Mouse (Mus musculus) left cerebral cortex, postnatal 36 days (tissue): ENCODE data around the gene Depdc5. TPM values are rescaled to one million over a fixed set of nuclear protein-coding genes. Genes with fewer than 3 reads are reported as not detected.
A peak's percentile ranks its signal among the peaks of the same experiment; 100 is the strongest.
"Not testable (repeated sequence)": the region's sequence is repeated elsewhere in the genome, so short reads cannot be mapped to it uniquely, and the experiment has no call there.

Source experiments
- DNase-seq, 2 experiments: peaks; one replicate each; pipeline ENCODE4 v3.0.0; 2021 to 2022; ENCODE audit warnings: low spot score in 2 of 2, mixed read lengths in 1 of 2
- intact Hi-C: fragments of 180-260 bp; cut with DNase I; formaldehyde crosslinking; loops from one replicate; pipeline ENCODE4 v1.15.1; 2025
- total RNA-seq, 2 experiments: library from RNA; stranded (reverse); gene quantifications; 2 replicates each; pipeline ENCODE4 v1.2.3; 2021

Gene Depdc5
- total RNA-seq: 10 to 100 TPM; 66.4 to 69.0 TPM

- DNase-seq: peak; percentile 87 to 89
- intact Hi-C loops: no loop called here
Measured at GRCm38 (mm10) chr5:32863253-32864228, at the start of gene Depdc5. Depdc5 (plus strand) TSS chr5:32863701.

- no peak for DNase-seq
- intact Hi-C loops: no loop called here
Measured at GRCm38 (mm10) chr5:32815396-32815795, 48.1 kb upstream of the Depdc5 start.

- DNase-seq: no peak
- intact Hi-C loops: no loop called here
Measured at GRCm38 (mm10) chr5:32820471-32820870, 43.0 kb upstream of the Depdc5 start.

- no peak for DNase-seq
- intact Hi-C loops: no loop called here
Measured at GRCm38 (mm10) chr5:32827009-32827408, 36.5 kb upstream of the Depdc5 start, which contains the start of gene Gm20671. Gm20671 (minus strand) TSS chr5:32827109.

- intact Hi-C loops, DNase-seq: not testable (repeated sequence)
Measured at GRCm38 (mm10) chr5:32828766-32829165, 34.7 kb upstream of the Depdc5 start.

GRCm38 (mm10) chr5:32830054-32830453 is 33.4 kb upstream of the Depdc5 start:
- no peak for DNase-seq
- intact Hi-C loops: no loop called here

GRCm38 (mm10) chr5:32834497-32834896 is 29.0 kb upstream of the Depdc5 start:
- intact Hi-C loops: no loop called here
- no peak for DNase-seq

- intact Hi-C loops: no loop called here
- DNase-seq: no peak
Measured at GRCm38 (mm10) chr5:32836976-32837375, 26.5 kb upstream of the Depdc5 start.

GRCm38 (mm10) chr5:32840029-32840428 is 23.5 kb upstream of the Depdc5 start:
- intact Hi-C loops: no loop called here
- no peak for DNase-seq

GRCm38 (mm10) chr5:32849178-32849577 is 14.3 kb upstream of the Depdc5 start:
- no peak for DNase-seq
- intact Hi-C loops: no loop called here

GRCm38 (mm10) chr5:32849580-32849979 is 13.9 kb upstream of the Depdc5 start:
- intact Hi-C loops, DNase-seq: not testable (repeated sequence)

GRCm38 (mm10) chr5:32852026-32852425 is 11.5 kb upstream of the Depdc5 start:
- no peak for DNase-seq
- intact Hi-C loops: loop anchor here (5.0 kb wide), 1 partner anchor 65 kb away; the partner anchor contains the start of gene Pisd

GRCm38 (mm10) chr5:32853731-32854507 is 9.6 kb upstream of the Depdc5 start, which contains the start of gene Prr14l:
Prr14l (minus strand) TSS chr5:32854256.
- peak; percentile 99 for DNase-seq
- intact Hi-C loops: loop anchor here (1.0 to 5.0 kb wide), 2 partner anchors 67 to 140 kb away; partner anchors contain the start of gene Pisd

GRCm38 (mm10) chr5:32854818-32855217 is 8.7 kb upstream of the Depdc5 start:
- intact Hi-C loops: loop anchor here (1.0 to 5.0 kb wide), 2 partner anchors 68 to 141 kb away; partner anchors contain the start of gene Pisd
- DNase-seq: no peak

GRCm38 (mm10) chr5:32855274-32855673 is 8.2 kb upstream of the Depdc5 start:
- intact Hi-C loops, DNase-seq: not testable (repeated sequence)

GRCm38 (mm10) chr5:32857781-32858220 is 5.7 kb upstream of the Depdc5 start:
- DNase-seq: peak; percentile 50
- intact Hi-C loops: no loop called here

GRCm38 (mm10) chr5:32861082-32861481 is 2.4 kb upstream of the Depdc5 start:
- DNase-seq: no peak
- intact Hi-C loops: no loop called here

GRCm38 (mm10) chr5:32862469-32863132 is 900 bp upstream of the Depdc5 start:
- intact Hi-C loops: no loop called here
- no peak for DNase-seq

- intact Hi-C loops: no loop called here
- no peak for DNase-seq
Measured at GRCm38 (mm10) chr5:32869389-32870024, 6.0 kb downstream of the Depdc5 start.
